Mouse (Mus musculus): Measurements from ENCODE around the gene Ptges3l. TPM values are rescaled to one million over a fixed set of nuclear protein-coding genes. Genes with fewer than 3 reads are reported as not detected.
"Not testable (repeated sequence)": the region's sequence is repeated elsewhere in the genome, so short reads cannot be mapped to it uniquely, and the experiment has no call there.

The Ptges3l gene
- total RNA-seq, 2 experiments from 2014 or later = 5.6 to 9.5 TPM

DNA sequence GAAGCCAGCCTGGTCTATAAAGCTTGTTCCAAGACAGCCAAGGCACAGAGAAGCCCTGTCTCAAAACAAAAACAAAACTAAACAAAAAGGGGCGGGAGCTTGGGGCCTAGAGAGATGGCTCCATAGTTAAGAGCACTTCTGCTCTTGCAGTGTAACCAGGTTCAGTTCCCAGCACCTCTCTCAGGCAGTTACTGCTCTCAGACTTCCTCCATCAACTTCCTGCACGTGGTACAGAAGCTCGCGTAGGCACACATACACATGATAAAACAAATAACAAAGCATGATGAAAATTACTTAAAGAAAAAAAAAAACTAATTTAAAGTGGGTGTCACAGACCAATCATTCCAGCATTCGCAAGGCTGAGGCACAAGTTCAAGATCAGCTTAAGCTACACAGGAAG lies 5.0 kb downstream of the Ptges3l start:
- no peak for DNase-seq

GRCm38 (mm10) chr11:101419610-101420009 lies 5.5 kb downstream of the Ptges3l start:
- DNase-seq = no peak

DNA sequence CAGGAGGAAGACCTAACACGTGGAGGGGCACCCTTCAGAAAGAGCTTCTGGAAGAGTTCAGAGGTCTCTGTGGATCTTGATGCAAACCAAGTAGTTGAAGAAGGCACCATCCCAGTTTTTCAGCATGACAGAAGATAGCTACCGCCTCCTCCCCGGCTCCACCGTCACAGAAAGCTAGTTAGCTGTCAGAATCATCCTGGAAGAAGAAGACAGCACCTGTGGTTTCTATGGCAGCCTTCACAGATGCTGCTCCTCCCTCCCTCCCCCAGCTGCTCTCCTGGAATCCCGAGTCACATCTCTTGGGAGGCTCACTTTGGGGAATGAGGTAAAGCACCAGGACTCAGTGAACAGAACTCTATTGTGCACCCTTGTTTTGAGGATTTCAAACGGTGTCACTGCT lies 6.1 kb downstream of the Ptges3l start:
- no peak for DNase-seq

GRCm38 (mm10) chr11:101417101-101417855 lies 7.9 kb downstream of the Ptges3l start, which contains the start of gene Aarsd1:
Aarsd1 (minus strand) TSS chr11:101417615.
- DNase-seq = peak; percentile 95

DNA sequence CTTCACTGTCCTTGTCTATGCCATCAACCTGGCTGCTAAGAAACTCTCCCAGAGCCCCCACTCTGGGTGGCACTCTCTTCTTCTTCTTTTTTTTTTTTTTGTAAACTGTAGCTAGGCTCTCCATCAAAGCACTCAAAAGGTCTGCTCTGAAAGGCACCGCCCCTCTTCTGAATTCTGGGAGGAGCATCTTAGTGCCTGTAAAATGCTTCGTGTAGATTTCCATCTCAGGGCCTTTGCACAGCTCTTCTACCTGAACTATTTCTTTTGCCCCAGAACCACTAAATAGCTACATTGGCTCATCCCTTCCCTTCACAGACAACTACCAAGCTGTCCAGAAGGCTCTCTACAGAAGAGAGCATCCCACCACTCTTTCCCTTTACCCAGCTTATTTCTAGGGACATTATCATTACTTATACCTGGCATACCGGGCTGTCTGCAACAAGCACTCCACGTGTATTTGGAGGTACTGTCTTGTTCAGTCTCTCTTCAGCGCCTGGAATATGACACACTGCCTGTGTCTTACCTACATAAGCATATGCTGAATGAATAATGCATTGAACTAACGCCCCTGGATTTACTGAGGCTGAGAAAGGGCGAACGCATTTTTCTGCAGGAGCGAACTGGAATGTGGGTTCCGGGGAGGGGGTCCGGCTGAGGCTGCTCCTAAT lies 8.6 kb downstream of the Ptges3l start:
- DNase-seq = no peak

- no peak for DNase-seq
Observed at GRCm38 (mm10) chr11:101415306-101415705, 9.8 kb downstream of the Ptges3l start.

DNA sequence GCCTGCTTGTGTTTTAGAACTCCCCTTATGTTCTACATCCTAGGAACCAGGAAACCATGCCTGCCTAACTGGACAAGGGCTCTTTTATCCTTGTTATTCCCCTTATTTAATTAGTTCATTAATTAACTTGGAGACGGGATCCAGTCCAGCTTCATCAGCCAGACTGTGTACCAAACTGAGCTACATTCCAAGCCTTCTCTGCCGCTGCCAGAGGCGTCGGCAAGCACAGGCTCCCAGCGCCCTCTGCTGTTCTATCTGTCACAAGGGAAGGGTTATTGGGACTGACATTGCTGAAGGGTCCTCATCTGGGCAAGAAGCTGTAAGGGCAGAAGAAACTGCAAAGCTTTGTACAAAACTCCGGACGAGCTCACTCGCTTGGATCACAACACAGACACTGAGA lies 30.0 kb downstream of the Ptges3l start:
- peak; percentile 87 for DNase-seq

GRCm38 (mm10) chr11:101381817-101382216 lies 43.3 kb downstream of the Ptges3l start:
- DNase-seq = no peak

DNA sequence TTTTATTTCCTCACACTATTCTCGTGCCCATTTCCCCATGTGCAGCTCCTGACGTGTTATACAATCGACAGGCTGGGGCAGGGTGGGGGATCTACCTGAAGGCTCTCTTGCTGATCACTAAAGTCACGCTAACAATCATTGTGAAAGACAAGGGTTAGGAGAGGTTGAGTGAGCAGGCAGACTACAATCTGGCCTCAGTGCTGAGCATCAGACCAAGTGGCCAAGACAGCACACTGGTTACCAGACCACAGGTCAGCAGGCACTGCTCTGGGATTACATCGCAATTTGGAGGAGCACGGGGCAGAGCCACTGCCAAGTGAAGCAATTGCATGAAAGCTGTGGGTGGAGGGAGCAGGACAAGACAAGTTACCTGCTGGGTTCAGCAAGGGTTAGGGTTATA lies 46.2 kb downstream of the Ptges3l start:
- DNase-seq = peak; percentile 63

DNA sequence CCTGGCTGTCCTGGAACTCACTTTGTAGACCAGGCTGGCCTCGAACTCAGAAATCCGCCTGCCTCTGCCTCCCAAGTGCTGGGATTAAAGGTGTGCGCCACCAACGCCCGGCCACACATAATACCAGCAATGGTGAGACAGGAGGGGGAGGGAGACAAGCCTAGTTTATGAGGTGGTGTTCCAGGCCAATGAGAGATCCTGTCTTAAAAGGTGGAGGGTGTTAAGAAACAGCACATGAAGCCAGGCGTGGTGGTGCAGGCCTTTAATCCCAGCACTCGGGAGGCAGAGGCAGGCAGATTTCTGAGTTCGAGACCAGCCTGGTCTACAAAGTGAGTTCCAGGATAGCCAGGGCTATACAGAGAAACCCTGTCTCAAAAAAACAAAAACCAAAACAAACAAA lies 46.9 kb downstream of the Ptges3l start:
- not testable (repeated sequence) for DNase-seq

DNA sequence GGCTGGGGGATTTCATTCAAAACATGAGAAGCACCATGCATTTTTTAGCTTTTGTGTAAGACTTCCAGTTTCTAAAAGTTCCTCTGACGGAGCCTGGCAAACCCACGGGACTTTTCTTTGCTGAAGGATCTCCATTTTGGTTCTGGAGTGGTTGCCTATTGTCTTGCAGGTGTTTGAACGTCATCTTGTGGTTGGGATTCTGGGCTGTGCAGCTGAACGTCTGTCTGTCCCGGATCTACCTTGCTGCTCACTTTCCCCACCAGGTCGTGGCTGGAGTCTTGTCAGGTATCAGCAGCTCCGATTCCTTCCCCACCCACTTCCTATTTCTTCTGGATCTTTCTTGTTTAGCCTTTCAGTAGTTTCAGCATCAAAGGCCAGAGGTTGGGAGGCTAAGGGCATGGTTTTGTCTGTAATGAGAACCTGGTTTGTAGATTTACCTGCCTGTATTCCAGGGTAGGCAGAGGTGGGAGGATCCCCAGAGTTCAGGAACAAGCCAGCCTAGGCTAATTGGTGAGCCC lies 50.7 kb downstream of the Ptges3l start:
- no peak for DNase-seq

DNA sequence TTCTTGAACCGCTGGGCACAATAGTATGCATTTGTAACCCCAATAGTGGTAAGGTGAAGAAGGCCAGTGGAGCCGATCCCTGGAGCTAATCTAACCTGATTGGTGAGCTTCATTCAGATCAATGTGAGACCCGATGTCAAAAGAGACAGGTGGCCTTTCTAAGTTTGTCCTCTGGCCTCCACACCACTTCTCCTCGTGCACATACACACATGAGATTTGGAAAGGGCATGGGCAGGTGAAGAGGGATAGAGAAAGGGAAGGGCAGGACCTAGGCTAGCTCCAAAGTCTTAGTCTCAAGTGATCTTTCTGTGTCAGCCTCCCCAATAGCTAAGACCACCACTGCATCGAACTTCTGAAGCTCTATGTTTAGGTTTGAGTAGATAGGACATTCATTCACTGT lies 55.0 kb downstream of the Ptges3l start:
- DNase-seq = no peak

Small RNAs within 50 kb of the gene (microRNA-seq; reads per million reads assigned to microRNA genes)
- gene Mir6929 = not detected

Other genes starting within 250 kb of the Ptges3l start
- under 1 TPM; 0.78 to 1.00 TPM for gene Ccr10, start 249.9 kb downstream of the Ptges3l start, total RNA-seq (2021)
- 10 to 100 TPM; 27.9 to 37.9 TPM for gene Ezh1, start 198.9 kb downstream of the Ptges3l start, total RNA-seq (2021)
- 100 to 1,000 TPM; 101 to 116 TPM for gene Ramp2, start 179.3 kb downstream of the Ptges3l start, total RNA-seq (2021)
- gene Vps25, start 171.6 kb downstream of the Ptges3l start, total RNA-seq (2021) = 100 to 1,000 TPM; 109 to 112 TPM
- 1 to 10 TPM; 2.5 to 3.6 TPM for gene Wnk4, start 164.8 kb downstream of the Ptges3l start, total RNA-seq (2021)
- gene Cntd1, start 146.3 kb downstream of the Ptges3l start, total RNA-seq (2021) = 1 to 10 TPM in 1 of 2 experiments, under 1 TPM in 1; 0.63 to 1.4 TPM
- 10 to 100 TPM; 79.8 to 84.3 TPM for gene Coa3, start 146.2 kb downstream of the Ptges3l start, total RNA-seq (2021)
- gene Becn1, start 123.0 kb downstream of the Ptges3l start, total RNA-seq (2021) = 100 to 1,000 TPM; 132 to 133 TPM
- gene Psme3, start 109.1 kb downstream of the Ptges3l start, total RNA-seq (2021) = 100 to 1,000 TPM; 125 to 132 TPM
- 1 to 10 TPM; 6.0 to 9.0 TPM for gene Aoc2, start 100.3 kb downstream of the Ptges3l start, total RNA-seq (2021)
- gene Aoc3, start 94.7 kb downstream of the Ptges3l start, total RNA-seq (2021) = 100 to 1,000 TPM; 103 to 122 TPM
- gene G6pc, start 57.8 kb downstream of the Ptges3l start, total RNA-seq (2021) = 10 to 100 TPM; 35.5 to 89.5 TPM
- gene Aarsd1, start 7.7 kb downstream of the Ptges3l start, total RNA-seq (2021) = 10 to 100 TPM; 33.1 to 37.3 TPM
- 1 to 10 TPM; 1.9 to 5.0 TPM for gene Gm27029, start 537 bp downstream of the Ptges3l start, total RNA-seq (2021)
- 10 to 100 TPM; 16.1 to 17.8 TPM for gene Rundc1, start 248 bp downstream of the Ptges3l start, total RNA-seq (2021)
- 10 to 100 TPM; 75.5 to 92.7 TPM for gene Rpl27, start 17.0 kb upstream of the Ptges3l start, total RNA-seq (2021)
- 10 to 100 TPM; 23.0 to 24.9 TPM for gene Ifi35, start 23.1 kb upstream of the Ptges3l start, total RNA-seq (2021)
- 10 to 100 TPM; 10.6 to 11.0 TPM for gene Rnd2, start 39.7 kb upstream of the Ptges3l start, total RNA-seq (2021)
- 10 to 100 TPM; 79.4 to 87.3 TPM for gene Vat1, start 40.9 kb upstream of the Ptges3l start, total RNA-seq (2021)
- 1 to 10 TPM; 8.1 to 8.3 TPM for gene Brca1, start 126.6 kb upstream of the Ptges3l start, total RNA-seq (2021)
- gene Nbr1, start 126.8 kb upstream of the Ptges3l start, total RNA-seq (2021) = 100 to 1,000 TPM; 134 to 137 TPM
- 10 to 100 TPM; 11.2 to 12.0 TPM for gene Tmem106a, start 156.9 kb upstream of the Ptges3l start, total RNA-seq (2021)
- not detected for gene Gm11634, start 173.9 kb upstream of the Ptges3l start, total RNA-seq (2021)
- gene Rdm1, start 201.9 kb upstream of the Ptges3l start, total RNA-seq (2021) = 10 to 100 TPM; 22.5 to 26.4 TPM
- 10 to 100 TPM; 10.4 to 16.7 TPM for gene Arl4d, start 240.2 kb upstream of the Ptges3l start, total RNA-seq (2021)